Mouse (Mus musculus) stomach, embryonic 14.5 days (tissue): ENCODE measurements around the gene Rps11. TPM values are rescaled to one million over a fixed set of nuclear protein-coding genes. Genes with fewer than 3 reads are reported as not detected.

Experiments used
- ATAC-seq: fragments of 200-750 bp; cut with Nextera tagmentation; 2 replicates; pipeline ENCODE4 v1.8.0; 2017; ENCODE audit warnings: low read depth, moderate TSS enrichment; ENCODE audit not compliant: insufficient number of reproducible peaks, insufficient read depth, low FRiP score
- H3K27ac ChIP-seq: fragments of 300-500 bp; sonication (generic); 2 replicates; pipeline ENCODE4 v1.5.1; 2014; ENCODE audit warnings: mild to moderate bottlenecking, low read length, moderate library complexity, mixed read lengths
- H3K27me3 ChIP-seq: fragments of 300-500 bp; sonication (generic); 2 replicates; pipeline ENCODE4 v1.6.1; 2014; ENCODE audit warnings: low read length, control low read depth, mixed read lengths; ENCODE audit not compliant: control insufficient read depth, insufficient read depth
- H3K36me3 ChIP-seq: fragments of 300-500 bp; sonication (generic); 2 replicates; pipeline ENCODE4 v1.6.1; 2014; ENCODE audit warnings: mild to moderate bottlenecking, control low read depth, low read length, moderate library complexity, mixed read lengths; ENCODE audit not compliant: control insufficient read depth, insufficient read depth
- H3K4me1 ChIP-seq: fragments of 300-500 bp; sonication (generic); 2 replicates; pipeline ENCODE4 v1.6.1; 2014; ENCODE audit warnings: low read length, control low read depth, mixed read lengths; ENCODE audit not compliant: control insufficient read depth, insufficient read depth
- H3K4me2 ChIP-seq: fragments of 300-500 bp; sonication (generic); replicated peaks from 2 replicates; pipeline ENCODE4 v1.6.1; 2014; ENCODE audit warnings: low read depth, low read length, control low read depth
- H3K4me3 ChIP-seq: fragments of 300-500 bp; sonication (generic); 2 replicates; pipeline ENCODE4 v1.5.1; 2014; ENCODE audit warnings: low read depth, low read length, control low read depth
- H3K9ac ChIP-seq: fragments of 300-500 bp; sonication (generic); replicated peaks from 2 replicates; pipeline ENCODE4 v1.6.1; 2014; ENCODE audit warnings: low read depth, mild to moderate bottlenecking, control low read depth, low read length, moderate library complexity, mixed read lengths
- H3K9me3 ChIP-seq: fragments of 300-500 bp; sonication (generic); 2 replicates; pipeline ENCODE4 v1.6.1; 2016; ENCODE audit warnings: low read depth, low read length, control low read depth; ENCODE audit not compliant: control insufficient read depth
- WGBS: fragments of 180-500 bp; shearing (Covaris S2); extraction: QIAGEN DNeasy Blood & Tissue Kit; methylation state at CpG from one replicate; pipeline ENCODE4 v1.1.7; 2014; 5-methylcytosine and 5-hydroxymethylcytosine counted together
- polyA plus RNA-seq: library from polyadenylated mRNA; unstranded; fragments of >200 nt; fragmentation: Nextera tagmentation; extraction: Ambion mirVana; gene quantifications from 2 replicates; pipeline ENCODE4 v1.2.1, GENCODE M21; 2014

Rps11 gene
- polyA plus RNA-seq, 1 experiment from 2014 or later, result 1,777 TPM

GRCm38 (mm10) chr7:45150321-45150720, 26.1 kb upstream of the Rps11 start:
- no peak overlapping the region for H3K4me2 ChIP-seq
- H3K27ac ChIP-seq, result peak overlapping the region; percentile 89
- H3K36me3 ChIP-seq, result peaks cover 13% of the 10 kb centered on the region
- ATAC-seq, result no peak
- no peaks in the 10 kb centered on the region for H3K27me3 ChIP-seq
- 43% methylated on average over 4 of the region's 4 CpGs for WGBS
- peaks cover 26% of the 10 kb centered on the region; the same call in 1 of the 2 replicates for H3K4me1 ChIP-seq
- H3K9ac ChIP-seq, result no peak overlapping the region
- H3K9me3 ChIP-seq, result no peaks in the 10 kb centered on the region
- no peak overlapping the region for H3K4me3 ChIP-seq

GRCm38 (mm10) chr7:45149545-45149944, 25.3 kb upstream of the Rps11 start:
- Histone ChIP-seq H3K27ac (peak overlapping the region; percentile 89; the same call in 1 of the 2 replicates), H3K36me3 (peaks cover 16% of the 10 kb centered on the region), H3K9me3 (no peaks in the 10 kb centered on the region), H3K27me3 (no peaks in the 10 kb centered on the region), H3K9ac (no peak overlapping the region), H3K4me1 (peaks cover 23% of the 10 kb centered on the region; the same call in 1 of the 2 replicates), H3K4me2 (no peak overlapping the region), H3K4me3 (no peak overlapping the region)
- no peak for ATAC-seq
- 53% methylated on average over 6 of the region's 6 CpGs for WGBS

- H3K9me3 ChIP-seq, result no peaks in the 10 kb centered on the region
- peaks cover 23% of the 10 kb centered on the region; the same call in 1 of the 2 replicates for H3K4me1 ChIP-seq
- no peak overlapping the region for H3K4me2 ChIP-seq
- H3K4me3 ChIP-seq, result no peak overlapping the region
- 41% methylated on average over 4 of the region's 4 CpGs for WGBS
- peak overlapping the region; percentile 39; the same call in 1 of the 2 replicates for H3K27ac ChIP-seq
- H3K36me3 ChIP-seq, result peaks cover 24% of the 10 kb centered on the region
- H3K9ac ChIP-seq, result no peak overlapping the region
- no peaks in the 10 kb centered on the region for H3K27me3 ChIP-seq
- ATAC-seq, result no peak
Observed at GRCm38 (mm10) chr7:45148534-45149098, 24.4 kb upstream of the Rps11 start.

- Histone ChIP-seq H3K27ac (no peak overlapping the region), H3K4me2 (no peak overlapping the region), H3K9me3 (no peaks in the 10 kb centered on the region), H3K36me3 (peaks cover 24% of the 10 kb centered on the region), H3K27me3 (no peaks in the 10 kb centered on the region), H3K4me1 (peaks cover 20% of the 10 kb centered on the region; the same call in 1 of the 2 replicates), H3K4me3 (no peak overlapping the region), H3K9ac (no peak overlapping the region)
- WGBS, result 84% methylated on average over 11 of the region's 11 CpGs
- ATAC-seq, result no peak
Observed at GRCm38 (mm10) chr7:45147899-45148298, 23.7 kb upstream of the Rps11 start.

- whole genome bisulfite sequencing, result 97% methylated on average over 11 of the region's 11 CpGs
- no peak overlapping the region for H3K4me2 ChIP-seq
Observed at GRCm38 (mm10) chr7:45147267-45147666, 23.0 kb upstream of the Rps11 start.

GRCm38 (mm10) chr7:45145460-45145859, 21.2 kb upstream of the Rps11 start:
- WGBS, result 94% methylated on average over 8 of the region's 8 CpGs
- H3K4me2 ChIP-seq, result no peak overlapping the region
- no peak overlapping the region for H3K4me3 ChIP-seq
- H3K36me3 ChIP-seq, result peaks cover 27% of the 10 kb centered on the region
- H3K9me3 ChIP-seq, result no peaks in the 10 kb centered on the region
- no peaks in the 10 kb centered on the region for H3K27me3 ChIP-seq
- peaks cover 2% of the 10 kb centered on the region; the same call in 1 of the 2 replicates for H3K4me1 ChIP-seq
- ATAC-seq, result no peak
- no peak overlapping the region for H3K27ac ChIP-seq
- no peak overlapping the region for H3K9ac ChIP-seq

More at GRCm38 (mm10) chr7:45147267-45147666, 23.0 kb upstream of the Rps11 start:
- ATAC-seq, result no peak
- H3K27ac ChIP-seq, result no peak overlapping the region
- no peak overlapping the region for H3K9ac ChIP-seq
- H3K4me3 ChIP-seq, result no peak overlapping the region
- H3K36me3 ChIP-seq, result peaks cover 26% of the 10 kb centered on the region
- no peaks in the 10 kb centered on the region for H3K27me3 ChIP-seq
- no peaks in the 10 kb centered on the region for H3K9me3 ChIP-seq
- peaks cover 20% of the 10 kb centered on the region; the same call in 1 of the 2 replicates for H3K4me1 ChIP-seq

GRCm38 (mm10) chr7:45144368-45145174, 20.3 kb upstream of the Rps11 start:
- no peaks in the 10 kb centered on the region for H3K27me3 ChIP-seq
- WGBS, result 87% methylated on average over 13 of the region's 13 CpGs
- no peak for ATAC-seq
- H3K4me2 ChIP-seq, result no peak overlapping the region
- no peak overlapping the region for H3K27ac ChIP-seq
- H3K9ac ChIP-seq, result no peak overlapping the region
- H3K36me3 ChIP-seq, result peaks cover 27% of the 10 kb centered on the region
- no peaks in the 10 kb centered on the region for H3K4me1 ChIP-seq
- H3K9me3 ChIP-seq, result no peaks in the 10 kb centered on the region
- no peak overlapping the region for H3K4me3 ChIP-seq

GRCm38 (mm10) chr7:45141914-45142313, 17.7 kb upstream of the Rps11 start:
- 90% methylated on average over 5 of the region's 5 CpGs for WGBS
- Histone ChIP-seq H3K4me3 (no peak overlapping the region), H3K9ac (no peak overlapping the region), H3K9me3 (no peaks in the 10 kb centered on the region), H3K27me3 (no peaks in the 10 kb centered on the region), H3K27ac (no peak overlapping the region), H3K4me1 (no peaks in the 10 kb centered on the region), H3K36me3 (peaks cover 22% of the 10 kb centered on the region), H3K4me2 (no peak overlapping the region)
- ATAC-seq, result no peak
